Mouse (Mus musculus) adrenal gland, adult 18-20 months (tissue): ENCODE results near the gene Frg2f1. TPM values are rescaled to one million over a fixed set of nuclear protein-coding genes. Genes with fewer than 3 reads are reported as not detected.

Experiments
- DNase-seq, 2 experiments: peaks; one replicate each; pipeline ENCODE4 v3.0.0; 2021 to 2022; ENCODE audit warnings: low spot score in 2 of 2
- total RNA-seq, 2 experiments: library from RNA; stranded (reverse); gene quantifications; 1 replicate in 1 of 2; 2 replicates in 1 of 2; pipeline ENCODE4 v1.2.3; 2021

The Frg2f1 gene
- total RNA-seq, 2 experiments from 2014 or later, result 6.8 to 9.7 TPM

DNA sequence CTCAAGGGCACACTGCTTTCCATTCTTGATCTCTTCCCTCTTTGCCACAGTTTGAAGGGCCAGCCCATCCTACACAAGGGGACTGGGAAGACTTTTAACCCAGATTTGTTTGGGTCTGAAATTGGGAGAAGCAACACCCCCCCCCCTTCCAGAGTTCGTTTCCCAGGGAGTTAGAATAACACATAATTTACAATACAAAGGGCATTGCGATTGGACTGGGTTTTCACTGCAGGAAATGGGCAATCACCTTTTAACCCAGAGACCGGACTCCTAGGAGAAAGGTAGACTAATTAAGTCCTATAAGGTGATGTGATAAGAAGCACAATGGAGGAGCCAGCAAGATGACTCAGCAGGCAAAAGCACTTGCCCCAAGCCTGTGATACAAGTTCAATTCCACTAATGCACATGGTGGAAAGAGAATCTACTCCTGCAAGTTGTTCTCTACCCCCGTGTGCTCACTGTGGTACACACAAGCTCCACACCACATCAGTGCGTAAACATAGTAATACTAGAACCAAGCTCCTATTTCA, 40.9 kb downstream of the Frg2f1 start:
- no peak for DNase-seq

DNA sequence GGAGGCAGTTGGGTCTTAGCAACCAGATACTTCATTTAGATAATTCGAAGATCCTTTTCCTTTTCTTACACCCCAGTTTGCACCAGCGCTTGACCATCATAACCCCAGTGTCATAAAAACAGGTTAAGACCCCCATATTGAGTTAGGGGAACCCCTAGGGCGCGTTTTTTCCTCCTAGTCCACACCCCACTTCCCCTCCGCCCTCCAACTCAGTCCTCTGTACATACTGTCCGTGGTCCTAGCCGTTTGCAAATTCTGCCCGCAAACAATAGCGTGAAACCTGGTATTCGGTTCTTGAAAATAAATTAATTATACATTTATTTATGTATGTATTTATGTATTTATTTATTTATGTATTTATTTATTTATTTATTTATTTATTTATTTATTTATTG, 46.4 kb downstream of the Frg2f1 start:
- DNase-seq, result no peak

DNA sequence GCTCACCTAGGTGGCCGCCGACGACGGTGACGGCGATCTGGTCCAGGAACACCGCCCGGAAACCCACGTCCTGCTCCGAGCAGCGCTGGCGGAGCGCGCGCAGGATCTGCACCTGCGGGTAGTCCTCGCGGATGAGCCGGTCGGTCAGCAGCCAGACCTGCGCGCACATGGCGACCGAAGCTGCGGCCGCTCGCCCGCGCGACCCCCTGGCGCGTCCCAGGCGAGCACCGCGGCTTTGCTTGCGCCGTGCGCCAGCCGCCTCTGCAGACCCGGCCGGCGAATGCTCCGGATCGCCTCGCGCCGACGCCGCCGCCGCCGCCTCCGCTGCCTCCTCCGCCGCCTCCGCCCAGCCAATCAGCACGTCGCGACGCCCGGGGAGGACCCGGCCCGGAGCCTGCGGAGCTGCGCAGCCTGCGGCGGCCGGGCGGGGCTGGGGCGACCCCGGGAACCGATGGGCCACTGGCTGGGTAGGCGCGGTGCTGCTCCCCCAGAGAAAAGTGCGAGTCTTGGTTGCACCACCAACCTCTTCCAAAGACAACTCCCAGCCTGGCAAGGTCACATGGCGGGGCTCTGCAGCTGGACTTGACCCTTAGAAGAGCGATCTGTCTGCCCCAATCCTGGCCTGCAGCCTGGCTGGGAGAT, 46.9 kb downstream of the Frg2f1 start, which contains the start of gene Rimkla:
Rimkla (minus strand) TSS at position 338 of the 642 bp plus-strand sequence.
- peak; percentile 67 to 69 for DNase-seq

DNA sequence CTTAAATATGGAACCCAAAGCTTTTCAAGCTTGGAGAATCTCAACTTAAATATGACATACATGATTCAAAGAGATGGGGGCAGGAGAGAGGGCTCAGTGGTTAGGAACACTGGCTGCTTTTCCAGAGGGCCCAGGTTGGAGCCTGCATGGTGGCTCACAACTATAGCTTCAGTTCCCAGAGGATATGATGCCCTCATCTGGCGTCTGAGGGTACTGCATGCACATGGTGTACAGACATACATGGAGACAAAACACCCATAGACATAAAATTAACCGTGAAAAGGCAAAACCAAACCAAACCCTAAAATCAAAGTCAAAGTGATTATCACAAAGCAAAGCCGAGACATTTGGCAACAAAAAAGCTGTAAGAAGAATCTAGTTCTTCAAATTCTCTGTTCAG, 48.5 kb downstream of the Frg2f1 start:
- peak in 1 of 2 experiments; percentile 29 for DNase-seq

DNA sequence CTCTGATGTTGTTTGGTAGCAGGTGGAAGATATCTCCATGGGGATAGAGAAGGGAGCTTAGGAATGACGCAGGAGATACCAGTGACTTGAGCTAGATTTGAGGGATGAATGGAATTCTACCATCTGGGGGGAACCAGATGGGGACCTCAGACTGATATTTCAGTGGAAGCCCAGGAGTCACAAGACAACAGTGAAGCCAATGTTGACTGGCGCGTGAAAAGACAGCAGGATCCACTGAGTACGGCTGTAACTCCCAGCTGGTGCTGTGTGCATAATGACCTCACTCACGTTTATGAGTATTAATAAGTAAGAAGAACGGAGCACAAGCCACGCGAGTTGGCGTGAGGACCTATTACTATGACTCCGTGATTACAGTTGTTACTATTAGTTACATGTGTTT, 49.7 kb downstream of the Frg2f1 start:
- no peak for DNase-seq

DNA sequence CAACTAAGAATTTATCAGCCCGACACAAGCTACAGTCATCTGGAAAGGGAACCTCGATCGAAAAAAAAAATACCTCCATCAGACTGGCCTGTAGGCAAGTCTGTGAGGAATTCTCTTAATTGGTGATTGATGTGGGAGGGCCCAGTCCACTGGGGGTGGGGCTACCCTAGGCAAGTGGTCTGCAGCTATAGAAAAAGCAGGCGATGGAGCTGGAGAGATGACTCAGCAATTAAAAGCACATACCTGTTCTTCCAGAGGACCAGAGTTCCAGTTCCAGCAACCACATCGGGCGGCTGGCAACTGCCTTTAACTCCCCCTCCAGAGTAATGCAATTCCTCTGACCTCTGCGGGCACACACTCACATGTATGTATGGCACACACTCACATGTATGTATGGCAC, 54.4 kb downstream of the Frg2f1 start:
- DNase-seq, result no peak

DNA sequence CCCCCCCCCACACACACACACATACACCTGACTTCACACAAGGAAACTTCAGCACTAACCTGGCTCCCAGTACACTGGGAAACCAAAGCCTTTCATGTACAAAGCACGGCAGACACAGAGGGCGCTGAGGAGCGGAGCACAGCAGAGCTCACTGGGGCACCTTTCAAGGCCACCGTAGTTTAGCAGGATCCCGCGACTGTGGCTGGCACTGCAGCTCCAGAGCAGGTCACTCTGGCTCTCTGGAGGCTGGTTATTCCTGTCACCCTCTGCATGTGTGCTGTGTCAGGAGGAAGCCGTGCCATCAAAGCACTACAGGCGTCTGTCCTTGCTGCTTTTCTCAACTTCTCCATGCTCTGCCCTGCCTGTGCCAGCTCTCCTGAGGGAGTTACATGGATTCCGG, 56.3 kb downstream of the Frg2f1 start:
- peak; percentile 27 to 43 for DNase-seq

Other genes with a start within 250 kb of the Frg2f1 start
- 100 to 1,000 TPM; 714 to 717 TPM for gene Ybx1, start 244.9 kb downstream of the Frg2f1 start, total RNA-seq
- gene Ppih, start 219.0 kb downstream of the Frg2f1 start, total RNA-seq, result 10 to 100 TPM; 16.7 to 17.6 TPM
- 1 to 10 TPM; 8.2 to 8.7 TPM for gene Ccdc30, start 124.0 kb downstream of the Frg2f1 start, total RNA-seq
- gene Ppcs, start 117.1 kb downstream of the Frg2f1 start, total RNA-seq, result 10 to 100 TPM; 39.4 to 41.0 TPM
- gene Zmynd12, start 116.7 kb downstream of the Frg2f1 start, total RNA-seq, result 1 to 10 TPM; 2.6 to 2.8 TPM
- gene Rimkla, start 46.9 kb downstream of the Frg2f1 start, total RNA-seq, result under 1 TPM; 0.10 to 0.13 TPM
- 10 to 100 TPM; 39.0 to 41.6 TPM for gene Foxj3, start 2.5 kb downstream of the Frg2f1 start, total RNA-seq
- gene Guca2a, start 98.2 kb upstream of the Frg2f1 start, total RNA-seq, result not detected
- gene Guca2b, start 119.4 kb upstream of the Frg2f1 start, total RNA-seq, result under 1 TPM in 1 of 2 experiments, not detected in 1; 0.56 TPM
- 1 to 10 TPM; 6.9 to 9.9 TPM for gene Hivep3, start 194.3 kb upstream of the Frg2f1 start, total RNA-seq